Mouse (Mus musculus) right cerebral cortex, postnatal 36 days (tissue): ENCODE data around the gene Snx4.

Experiments used
- DNase-seq, 2 experiments: peaks; one replicate each; pipeline ENCODE4 v3.0.0; 2022; ENCODE audit warnings: low spot score in 2 of 2, mixed read lengths in 1 of 2

Gene Snx4

DNA sequence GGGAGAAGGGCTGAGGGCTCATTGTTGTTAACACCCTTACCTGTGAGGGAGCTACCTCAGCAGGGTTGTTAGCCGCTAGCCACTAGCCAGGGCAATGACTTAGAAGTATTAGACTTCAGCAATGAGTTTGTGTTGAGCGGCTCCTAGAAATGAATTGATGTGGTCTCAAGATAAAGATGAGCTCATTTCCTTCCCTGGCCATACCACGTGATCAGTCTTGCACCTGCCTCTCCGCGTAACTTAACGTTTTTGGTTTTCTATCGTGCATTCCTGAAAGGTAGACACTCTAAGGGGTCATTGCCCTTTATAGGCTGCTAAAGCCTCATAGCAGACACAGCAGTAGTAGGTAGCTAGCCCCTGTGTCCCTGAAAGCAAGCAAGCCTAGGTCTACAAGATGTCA lies 92.4 kb downstream of the Snx4 start:
- DNase-seq = no peak

DNA sequence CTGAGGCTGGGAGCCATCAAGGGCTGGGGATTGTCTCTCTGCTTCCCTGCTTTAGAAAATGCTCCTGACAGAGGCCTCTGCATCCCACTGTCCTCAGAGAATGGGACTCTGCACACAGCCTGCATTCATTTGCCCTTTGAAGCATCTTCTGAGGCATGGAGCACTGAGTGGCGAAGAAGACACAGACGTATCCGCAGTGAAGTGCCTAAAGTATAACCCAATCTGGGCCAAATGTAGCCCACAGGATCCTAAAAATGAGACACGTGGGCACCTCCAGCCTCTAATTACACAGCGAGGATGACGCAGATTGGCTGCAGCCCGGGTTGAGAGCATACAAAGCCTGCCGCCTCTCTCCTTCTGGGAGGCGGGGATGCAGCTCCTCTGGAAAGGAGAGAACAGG lies 93.1 kb downstream of the Snx4 start:
- DNase-seq = peak; percentile 65 to 85

DNA sequence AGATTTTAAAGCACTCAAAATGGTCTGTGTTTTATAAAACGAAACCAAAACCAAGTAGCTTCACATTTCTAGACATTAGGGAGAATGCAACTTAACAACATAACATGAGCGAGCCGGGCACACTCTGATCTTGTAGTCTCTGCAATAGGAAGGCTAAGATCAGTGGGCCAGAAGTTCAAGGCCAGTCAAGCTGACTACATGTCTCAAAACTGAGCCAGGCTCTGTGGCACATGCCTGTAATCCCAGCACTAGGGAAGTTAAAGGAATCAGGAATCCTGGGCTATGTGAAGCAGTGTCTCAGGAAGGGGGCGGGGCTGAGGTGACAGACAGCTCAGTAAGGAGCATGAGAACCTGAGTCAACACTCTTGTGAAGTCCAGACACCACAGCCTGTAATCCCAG lies 93.6 kb downstream of the Snx4 start:
- DNase-seq = peak; percentile 12 to 14

DNA sequence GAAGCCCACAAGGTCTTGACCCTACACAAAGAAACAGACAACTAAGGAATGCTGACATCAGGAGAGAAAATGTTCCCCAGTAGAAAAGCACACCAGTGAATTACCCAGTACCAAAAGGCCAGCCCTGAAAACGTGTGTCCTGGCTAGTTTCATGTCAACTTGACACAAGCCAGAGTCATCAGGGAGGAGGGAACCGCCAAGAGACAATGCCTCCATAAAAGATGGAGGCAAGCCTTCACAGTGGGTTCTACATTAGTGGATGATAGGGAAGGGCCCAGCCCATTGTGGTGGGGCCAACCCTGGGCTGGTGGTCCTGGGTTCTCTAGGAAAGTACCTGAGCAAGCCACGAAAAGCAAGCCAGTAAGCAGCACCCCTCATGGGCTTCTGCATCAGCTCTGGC lies 95.1 kb downstream of the Snx4 start:
- no peak for DNase-seq

DNA sequence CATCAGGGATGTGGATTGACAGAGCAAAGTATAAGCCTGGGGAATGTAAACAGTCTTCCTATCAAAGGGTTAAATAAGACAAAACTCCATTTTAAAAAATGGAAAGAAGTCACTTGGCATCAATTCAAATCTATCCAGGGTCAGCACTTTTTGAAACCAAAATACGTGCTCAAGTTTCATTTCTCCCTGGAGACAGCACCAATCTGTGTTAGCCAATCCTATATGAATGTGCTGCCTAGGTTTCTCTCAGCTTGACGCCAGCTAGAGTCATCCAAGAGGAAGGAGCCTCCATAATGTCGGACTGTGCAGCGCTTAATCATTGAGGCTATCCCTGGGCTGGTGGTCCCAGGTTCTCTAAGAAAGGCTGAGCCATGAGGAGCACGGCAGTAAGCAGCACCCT lies 95.9 kb downstream of the Snx4 start:
- DNase-seq = no peak
